Mouse (Mus musculus): ENCODE results near the gene 4932411N23Rik. TPM values are rescaled to one million over a fixed set of nuclear protein-coding genes. Genes with fewer than 3 reads are reported as not detected.

Gene 4932411N23Rik
- polyA plus RNA-seq (2017; shearing (Covaris generic)): not detected

GRCm38 (mm10) chrX:126815768-126816167 lies at the start of gene 4932411N23Rik:
Gene 4932411N23Rik, minus strand, starts transcription at chrX:126815868.

Other genes starting within 250 kb of the 4932411N23Rik start
- gene Gm382, start 224.1 kb upstream of the 4932411N23Rik start, polyA plus RNA-seq (2017; shearing (Covaris generic)): not detected

Data from CD4-positive, CD25-positive, alpha-beta regulatory T cell (primary cell).